Mouse (Mus musculus) liver, postnatal 0 days (tissue): ENCODE data around the gene Zfp106.
"Not testable (repeated sequence)": the region's sequence is repeated elsewhere in the genome, so short reads cannot be mapped to it uniquely, and the experiment has no call there.

Experiments used
- CTCF ChIP-seq: sonication (generic); IDR thresholded peaks from 2 replicates; pipeline ENCODE4 v1.5.1; 2016; ENCODE audit warnings: antibody characterized with exemption, low read depth
- EP300 ChIP-seq: IDR thresholded peaks from 2 replicates; pipeline ENCODE4 v1.6.1; 2016; ENCODE audit warnings: antibody characterized with exemption, low read depth, mild to moderate bottlenecking

DNA sequence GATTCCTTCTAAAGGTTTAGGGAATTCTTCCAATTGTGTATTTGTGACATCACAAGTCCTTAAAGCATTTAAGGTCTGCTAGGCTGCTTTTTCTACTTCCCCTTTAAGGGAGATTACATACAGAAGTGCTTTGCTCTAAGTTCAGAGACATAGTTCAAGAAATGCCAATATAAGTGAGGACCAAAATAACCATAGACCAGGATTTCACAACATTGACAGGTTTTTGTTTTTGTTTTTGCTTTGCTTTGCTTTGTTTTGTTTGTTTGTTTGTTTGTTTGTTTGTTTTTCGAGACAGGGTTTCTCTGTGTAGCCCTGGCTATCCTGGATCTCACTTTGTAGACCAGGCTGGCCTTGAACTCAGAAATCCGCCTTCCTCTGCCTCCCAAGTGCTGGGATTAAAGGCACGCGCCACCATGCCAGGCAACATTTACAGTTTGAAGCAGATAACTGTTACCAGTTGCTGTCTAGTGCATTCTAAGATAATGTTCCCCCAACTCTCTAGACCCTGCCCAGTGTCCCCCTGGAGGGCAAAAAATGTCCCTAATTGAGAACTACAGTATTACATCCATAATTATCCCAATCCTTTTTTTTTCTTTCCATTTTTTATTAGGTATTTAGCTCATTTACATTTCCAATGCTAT is 1.0 kb upstream of the Zfp106 start:
- TF ChIP-seq CTCF, EP300: not testable (repeated sequence)
